Mouse (Mus musculus): ENCODE measurements at regions not wholly inside any gene's neighbourhood (a gene's known extent, or its start where the extent isn't known, plus 50 kb on each side); places are given as distances from the start of the nearest gene placed in this dataset.

DNA sequence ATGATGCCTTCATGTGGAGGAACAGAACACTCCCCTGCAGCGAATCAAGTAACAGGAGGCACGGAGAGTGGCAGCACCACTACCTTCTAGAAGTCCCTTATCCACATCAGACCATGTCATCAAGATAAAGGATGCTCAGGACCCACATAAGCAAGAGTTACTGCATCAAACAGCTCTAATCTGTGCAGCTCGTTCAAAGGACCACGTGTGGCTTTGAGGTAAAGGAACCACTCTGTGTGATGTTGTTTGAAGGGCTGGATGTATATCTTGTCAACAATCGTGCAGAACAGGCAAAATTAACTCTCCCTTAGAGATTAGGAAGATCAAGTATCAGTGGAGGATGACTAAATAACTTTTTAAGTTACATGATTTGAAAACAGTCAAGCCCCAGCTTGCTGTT lies 68.8 kb upstream of the Cd44 start:
- in situ Hi-C loops (cut with MboI; ENCODE audit: low pct_ligation_motif_present, low pct_unique_long_range_greater_than_20kb, low sequenced_read_pairs) (no loop called here), dilution Hi-C loops (cut with MboI; ENCODE audit: extremely low pct_ligation_motif_present, extremely low pct_unique_long_range_greater_than_20kb, low sequenced_read_pairs) (no loop called here)
- Histone ChIP-seq H3K9me3 (replicated peaks; ENCODE audit: low read length) (peaks cover 10% of the 10 kb centered on the region), H3K4me2 (ENCODE audit: insufficient read depth, low read depth, poor library complexity, severe bottlenecking) (no peak overlapping the region), H3K4me1 (ENCODE audit: control insufficient read depth in 1 of 2, insufficient read depth in 2 of 2) (peaks cover 15 to 42% of the 10 kb centered on the region in 2 experiments), H3K4me3 (replicated peaks in 1 of 3; ENCODE audit: low read depth in 2 of 3, low read length in 2 of 3, poor library complexity in 1 of 3) (no peak overlapping the region), H3K27me3 (replicated peaks) (no peaks in the 10 kb centered on the region), H3K79me2 (replicated peaks; ENCODE audit: control insufficient read depth, extremely low read depth, insufficient read depth, poor library complexity, severe bottlenecking) (no peaks in the 10 kb centered on the region), H3K27ac (ENCODE audit: insufficient read depth, low read depth) (no peak overlapping the region), H3K36me3 (replicated peaks in 1 of 2; ENCODE audit: control insufficient read depth in 1 of 2, insufficient read depth in 1 of 2, low read length in 1 of 2) (peaks cover 3 to 5% of the 10 kb centered on the region in 2 experiments), H3K9ac (ENCODE audit: insufficient read depth, low read depth) (no peak overlapping the region)
- TF ChIP-seq CTCF (conservative IDR thresholded peaks at IDR 0.05 in 1 of 2, IDR thresholded peaks at IDR 0.05 in 1 of 2; ENCODE audit: low read depth in 2 of 2, low read length in 2 of 2) (no peak), MAZ (IDR thresholded peaks at IDR 0.05; ENCODE audit: low read depth, low read length) (no peak), E2F4 (IDR thresholded peaks at IDR 0.05; ENCODE audit: insufficient replicate concordance, low read depth, low read length) (no peak)
- no peak for DNase-seq (ENCODE audit: extremely low read depth)

DNA sequence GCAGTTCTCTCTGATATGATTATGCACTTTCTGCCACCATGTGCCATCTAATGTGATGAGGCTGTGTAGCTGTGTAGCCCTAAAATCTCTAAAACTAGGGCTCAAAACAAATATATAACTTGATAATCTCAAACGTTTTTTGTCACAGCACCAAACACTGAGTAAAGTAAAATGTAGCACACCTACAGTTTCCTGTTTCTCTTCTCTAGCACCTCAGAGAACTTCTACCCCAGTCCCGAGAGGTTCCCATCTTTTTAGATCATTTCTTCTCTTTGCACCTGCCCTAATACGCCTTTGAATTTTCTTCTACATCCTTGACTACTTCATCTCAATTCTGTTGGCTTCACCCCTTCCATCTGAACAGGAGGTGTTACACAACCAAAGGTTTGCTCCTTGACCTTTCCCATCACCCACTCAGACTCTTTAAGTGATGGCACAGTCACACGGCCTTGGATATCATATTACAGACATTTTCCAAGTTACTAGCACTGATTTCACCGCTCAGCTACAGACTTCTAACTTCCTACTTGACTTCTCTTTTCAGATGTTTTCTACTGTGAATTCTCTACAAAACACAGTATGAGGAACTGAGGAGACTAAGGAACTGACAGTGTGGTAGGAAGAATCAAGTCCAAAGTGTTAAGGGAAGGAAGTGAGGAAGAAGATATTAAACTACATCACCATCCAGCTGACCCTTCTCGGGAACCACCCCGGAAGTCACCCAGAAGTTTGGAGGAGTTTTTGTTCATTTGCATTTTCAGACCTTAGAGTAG lies 66.7 kb upstream of the Cd44 start:
- no peaks in the 10 kb centered on the region for H3K27me3 ChIP-seq (replicated peaks)
- peaks cover 13 to 34% of the 10 kb centered on the region in 2 experiments for H3K4me1 ChIP-seq (ENCODE audit: control insufficient read depth in 1 of 2, insufficient read depth in 2 of 2)
- no peak overlapping the region for H3K4me3 ChIP-seq (replicated peaks in 1 of 3; ENCODE audit: low read depth in 2 of 3, low read length in 2 of 3, poor library complexity in 1 of 3)
- dilution Hi-C loops (cut with MboI; ENCODE audit: extremely low pct_ligation_motif_present, extremely low pct_unique_long_range_greater_than_20kb, low sequenced_read_pairs): no loop called here
- peaks cover 3 to 5% of the 10 kb centered on the region in 2 experiments for H3K36me3 ChIP-seq (replicated peaks in 1 of 2; ENCODE audit: control insufficient read depth in 1 of 2, insufficient read depth in 1 of 2, low read length in 1 of 2)
- H3K4me2 ChIP-seq (ENCODE audit: insufficient read depth, low read depth, poor library complexity, severe bottlenecking): no peak overlapping the region
- peak; percentile 43 for DNase-seq (ENCODE audit: extremely low read depth)
- no peak overlapping the region for H3K9ac ChIP-seq (ENCODE audit: insufficient read depth, low read depth)
- no peaks in the 10 kb centered on the region for H3K79me2 ChIP-seq (replicated peaks; ENCODE audit: control insufficient read depth, extremely low read depth, insufficient read depth, poor library complexity, severe bottlenecking)
- H3K27ac ChIP-seq (ENCODE audit: insufficient read depth, low read depth): peak overlapping the region; percentile 56
- H3K9me3 ChIP-seq (replicated peaks; ENCODE audit: low read length): peaks cover 10% of the 10 kb centered on the region
- in situ Hi-C loops (cut with MboI; ENCODE audit: low pct_ligation_motif_present, low pct_unique_long_range_greater_than_20kb, low sequenced_read_pairs): no loop called here
- no peak for TF ChIP-seq E2F4 (IDR thresholded peaks at IDR 0.05; ENCODE audit: insufficient replicate concordance, low read depth, low read length)
- TF ChIP-seq USF2 (conservative IDR thresholded peaks at IDR 0.05; ENCODE audit: low read depth, low read length): no peak
- TF ChIP-seq NELFE (IDR thresholded peaks at IDR 0.05; ENCODE audit: low read depth, low read length): no peak
- TF ChIP-seq RAD21 (IDR thresholded peaks at IDR 0.05; ENCODE audit: low read depth, low read length): no peak
- TF ChIP-seq MAZ (IDR thresholded peaks at IDR 0.05; ENCODE audit: low read depth, low read length): no peak
- TF ChIP-seq IRF4 (IDR thresholded peaks at IDR 0.05; ENCODE audit: low read depth, low read length): no peak
- no peak for TF ChIP-seq KAT2A (IDR thresholded peaks at IDR 0.05; ENCODE audit: insufficient replicate concordance, low read length)
- no peak for TF ChIP-seq ZC3H11A (IDR thresholded peaks at IDR 0.05; ENCODE audit: low read depth, low read length)
- TF ChIP-seq ZNF384 (IDR thresholded peaks at IDR 0.05; ENCODE audit: low read depth, low read length): no peak
- TF ChIP-seq CHD2 (IDR thresholded peaks at IDR 0.05; ENCODE audit: low read length): peak; percentile 4; the same call in 1 of the 2 replicates
- TF ChIP-seq JUND (conservative IDR thresholded peaks at IDR 0.05; ENCODE audit: low read depth, low read length): no peak
- peak; percentile 77 for TF ChIP-seq ELF1 (IDR thresholded peaks at IDR 0.05; ENCODE audit: low read depth, low read length)
- no peak for TF ChIP-seq ZKSCAN1 (IDR thresholded peaks at IDR 0.05; ENCODE audit: borderline replicate concordance, low read depth, low read length)
- TF ChIP-seq MAFK (IDR thresholded peaks at IDR 0.05; ENCODE audit: insufficient replicate concordance, low read length): no peak
- no peak for TF ChIP-seq MAX (IDR thresholded peaks at IDR 0.05; ENCODE audit: low read length)
- no peak for TF ChIP-seq CHD1 (IDR thresholded peaks at IDR 0.05; ENCODE audit: low read depth, low read length)
- peak; percentile 27; the same call in 1 of the 2 replicates for TF ChIP-seq HCFC1 (IDR thresholded peaks at IDR 0.05; ENCODE audit: low read depth, low read length)
- no peak for TF ChIP-seq SIN3A (IDR thresholded peaks at IDR 0.05; ENCODE audit: low read length)
- TF ChIP-seq CTCF (conservative IDR thresholded peaks at IDR 0.05 in 1 of 2, IDR thresholded peaks at IDR 0.05 in 1 of 2; ENCODE audit: low read depth in 2 of 2, low read length in 2 of 2): no peak
- no peak for TF ChIP-seq POLR2A (IDR thresholded peaks at IDR 0.05; ENCODE audit: low read depth, low read length)
- peak; percentile 50 for TF ChIP-seq ETS1 (conservative IDR thresholded peaks at IDR 0.05; ENCODE audit: low read depth, low read length)
- no peak for TF ChIP-seq USF1 (IDR thresholded peaks at IDR 0.05; ENCODE audit: low read depth, low read length)
- no peak for TF ChIP-seq GABPA (IDR thresholded peaks at IDR 0.05; ENCODE audit: insufficient replicate concordance, low read depth, low read length)
